Mouse (Mus musculus) small intestine, adult 2 months (tissue): ENCODE measurements around the gene Tnni2.

Experiments used
- CTCF ChIP-seq: fragments of 200-500 bp; IDR thresholded peaks from 2 replicates; pipeline ENCODE4 v1.5.1; 2012; ENCODE audit warnings: low read depth, mild to moderate bottlenecking, control low read depth, inconsistent platforms, low read length, moderate library complexity, mixed read lengths; ENCODE audit not compliant: insufficient replicate concordance, insufficient read length; ENCODE audit errors: extremely low read depth
- POLR2A ChIP-seq: fragments of 200-500 bp; IDR thresholded peaks from 2 replicates; pipeline ENCODE4 v1.6.1; 2012; ENCODE audit warnings: low read depth, mild to moderate bottlenecking, control low read depth, inconsistent platforms, low read length, moderate library complexity

- TF ChIP-seq CTCF, result no peak
- no peak for TF ChIP-seq POLR2A
Measured at GRCm38 (mm10) chr7:142418027-142418426, 23.6 kb upstream of the Tnni2 start.
